ENCODE assay signal across 8 mouse cellular contexts in the genomic region with DNA sequence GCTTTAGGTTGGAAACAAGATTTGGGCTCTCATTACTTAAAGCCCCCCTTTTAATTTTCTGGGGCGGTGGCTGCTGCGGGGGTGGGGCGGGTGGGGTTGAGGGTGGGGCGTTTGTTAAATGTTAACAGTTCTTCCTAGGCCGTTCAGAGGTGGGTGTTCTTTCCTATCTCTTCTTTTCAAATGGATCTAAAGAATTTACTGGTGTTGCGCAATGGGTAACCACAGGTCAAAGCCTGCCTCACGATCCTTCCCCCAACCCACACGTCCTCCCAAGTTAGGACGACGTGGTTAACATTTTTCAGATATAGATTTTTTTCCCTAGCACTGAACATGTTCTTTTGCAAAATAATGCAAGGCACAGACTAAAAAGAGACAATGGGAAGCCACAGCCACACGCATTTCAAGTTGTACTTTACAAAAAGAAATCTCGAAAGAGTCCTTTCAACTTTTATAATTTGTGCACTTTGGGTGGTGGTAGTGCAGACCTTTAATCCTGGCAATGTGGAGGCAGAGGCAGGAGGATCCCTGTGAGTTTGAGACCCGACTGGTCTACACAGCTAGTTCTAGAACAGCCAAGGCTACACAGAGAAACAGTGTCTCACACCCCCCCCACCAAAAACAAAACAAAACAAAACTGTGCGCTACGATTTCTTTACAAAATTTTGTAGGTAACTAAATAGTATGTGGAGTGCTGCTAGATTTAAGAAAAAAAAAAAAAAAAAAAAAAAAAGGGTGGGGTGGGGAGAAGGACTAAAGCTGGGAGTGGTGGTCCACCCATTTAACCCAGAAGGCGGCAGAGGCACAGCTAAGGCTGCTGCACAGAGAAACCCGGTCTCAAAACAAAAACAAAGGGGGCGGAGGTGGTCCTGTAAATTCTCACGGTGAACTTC. TPM values are rescaled to one million over a fixed set of nuclear protein-coding genes. Genes with fewer than 3 reads are reported as not detected.
DNase-seq lines count a peak whose midpoint lies in the region; ATAC-seq and TF ChIP-seq lines count a peak whose summit lies in the region.

No protein-coding gene starts in this region.

- H3K9me3 ChIP-seq in erythroblast, embryonic 14.5 days (ENCODE audit: control insufficient read depth, low read length) = no peaks in the 10 kb centered on the region
- no peaks in the 10 kb centered on the region for H3K9me3 ChIP-seq in CH12.LX (replicated peaks; ENCODE audit: low read length)
- H3K9me3 ChIP-seq in forebrain, embryonic 16.5 days (ENCODE audit: control insufficient read depth, low read length) = no peaks in the 10 kb centered on the region
- H3K9me3 ChIP-seq in liver, embryonic 14.5 days (ENCODE audit: control insufficient read depth, low read length) = no peaks in the 10 kb centered on the region

- no peak for DNase-seq in CH12.LX (ENCODE audit: extremely low read depth)
- peak in 2 of 3 experiments; percentile 57 to 61 for DNase-seq in liver, embryonic 14.5 days (ENCODE audit: low read depth in 3 of 3, low spot score in 3 of 3)
- DNase-seq in embryo, embryonic 11 days = no peak
- DNase-seq in cerebellum, postnatal 25 days = no peak
- DNase-seq in left cerebral cortex, postnatal 36 days (ENCODE audit: low spot score in 2 of 2) = no peak

- WGBS in forebrain, embryonic 16.5 days = 74% methylated on average over 19 of the region's 19 CpGs
- 6% methylated on average over 19 of the region's 19 CpGs for WGBS in liver, embryonic 14.5 days (ENCODE audit: insufficient replicate concordance)

- peak overlapping the region; percentile 82 for H3K4me2 ChIP-seq in CH12.LX (ENCODE audit: insufficient read depth, low read depth, poor library complexity, severe bottlenecking)
- H3K4me2 ChIP-seq in forebrain, embryonic 16.5 days (ENCODE audit: low read length) = peak overlapping the region; percentile 81
- peak overlapping the region; percentile 98 for H3K4me2 ChIP-seq in liver, embryonic 14.5 days (ENCODE audit: low read depth)

- H3K79me2 ChIP-seq in CH12.LX (replicated peaks; ENCODE audit: control insufficient read depth, extremely low read depth, insufficient read depth, poor library complexity, severe bottlenecking) = no peaks in the 10 kb centered on the region

- peaks cover 73% of the 10 kb centered on the region for H3K4me1 ChIP-seq in erythroblast, embryonic 14.5 days (ENCODE audit: control insufficient read depth)
- H3K4me1 ChIP-seq in CH12.LX (ENCODE audit: control insufficient read depth in 1 of 2, insufficient read depth in 2 of 2) = peaks cover 8 to 39% of the 10 kb centered on the region in 2 experiments
- peaks cover 4% of the 10 kb centered on the region for H3K4me1 ChIP-seq in forebrain, embryonic 16.5 days (replicated peaks; ENCODE audit: control insufficient read depth, insufficient read depth, low read length)
- H3K4me1 ChIP-seq in liver, embryonic 14.5 days (replicated peaks; ENCODE audit: control insufficient read depth in 2 of 2, insufficient read depth in 2 of 2, low read length in 1 of 2) = peaks cover 48 to 50% of the 10 kb centered on the region in 2 experiments

- in situ Hi-C loops in CH12.LX (cut with MboI; ENCODE audit: low pct_ligation_motif_present, low pct_unique_long_range_greater_than_20kb, low sequenced_read_pairs) = no loop called here

- H3K27me3 ChIP-seq in erythroblast, embryonic 14.5 days (ENCODE audit: control insufficient read depth) = no peaks in the 10 kb centered on the region
- H3K27me3 ChIP-seq in CH12.LX (replicated peaks) = no peaks in the 10 kb centered on the region
- H3K27me3 ChIP-seq in forebrain, embryonic 16.5 days (replicated peaks; ENCODE audit: control insufficient read depth, insufficient read depth, low read length) = no peaks in the 10 kb centered on the region
- H3K27me3 ChIP-seq in liver, embryonic 14.5 days (ENCODE audit: control insufficient read depth, insufficient read depth, low read length) = no peaks in the 10 kb centered on the region

- ATAC-seq in erythroblast, adult 5-6 weeks (replicated peaks; ENCODE audit: low FRiP score, poor library complexity, severe bottlenecking) = no peak
- ATAC-seq in forebrain, embryonic 16.5 days = peak; percentile 29; the same call in 1 of the 2 replicates
- peak; percentile 57 for ATAC-seq in liver, embryonic 14.5 days (ENCODE audit: insufficient read depth)

- intact Hi-C loops in left cerebral cortex, postnatal 36 days (cut with DNase I) = no loop called here

- H3K36me3 ChIP-seq in erythroblast, embryonic 14.5 days (ENCODE audit: control insufficient read depth) = peaks cover 20% of the 10 kb centered on the region
- no peaks in the 10 kb centered on the region for H3K36me3 ChIP-seq in CH12.LX (replicated peaks in 1 of 2; ENCODE audit: control insufficient read depth in 1 of 2, insufficient read depth in 1 of 2, low read length in 1 of 2)
- H3K36me3 ChIP-seq in forebrain, embryonic 16.5 days (ENCODE audit: control insufficient read depth, insufficient read depth) = no peaks in the 10 kb centered on the region
- H3K36me3 ChIP-seq in liver, embryonic 14.5 days (replicated peaks; ENCODE audit: control insufficient read depth, insufficient read depth, low read depth) = no peaks in the 10 kb centered on the region; the same call in 1 of the 2 replicates

- no peak for TF ChIP-seq EP300 in CH12.LX (IDR thresholded peaks at IDR 0.05; ENCODE audit: low read length)
- peak; percentile 49; the same call in 1 of the 2 replicates for TF ChIP-seq EP300 in liver, embryonic 14.5 days (IDR thresholded peaks at IDR 0.05; ENCODE audit: low read depth)

- TF ChIP-seq POLR2A in CH12.LX (IDR thresholded peaks at IDR 0.05; ENCODE audit: low read depth, low read length) = no peak

- no peak for TF ChIP-seq RAD21 in CH12.LX (IDR thresholded peaks at IDR 0.05; ENCODE audit: low read depth, low read length)

- no peak for TF ChIP-seq CTCF in CH12.LX (conservative IDR thresholded peaks at IDR 0.05 in 1 of 2, IDR thresholded peaks at IDR 0.05 in 1 of 2; ENCODE audit: low read depth in 2 of 2, low read length in 2 of 2)
- no peak for TF ChIP-seq CTCF in liver, embryonic 14.5 days (IDR thresholded peaks at IDR 0.05; ENCODE audit: low read depth)

- no peak overlapping the region for H3K27ac ChIP-seq in CH12.LX (ENCODE audit: insufficient read depth, low read depth)
- H3K27ac ChIP-seq in forebrain, embryonic 16.5 days (ENCODE audit: low read length) = no peak overlapping the region
- peak overlapping the region; percentile 93 for H3K27ac ChIP-seq in liver, embryonic 14.5 days

- H3K9ac ChIP-seq in CH12.LX (ENCODE audit: insufficient read depth, low read depth) = peak overlapping the region; percentile 34
- H3K9ac ChIP-seq in forebrain, embryonic 16.5 days (replicated peaks; ENCODE audit: low read depth, low read length) = no peak overlapping the region
- H3K9ac ChIP-seq in liver, embryonic 14.5 days (replicated peaks) = peak overlapping the region; percentile 88

- dilution Hi-C loops in CH12.LX (cut with MboI; ENCODE audit: extremely low pct_ligation_motif_present, extremely low pct_unique_long_range_greater_than_20kb, low sequenced_read_pairs) = no loop called here

- H3K4me3 ChIP-seq in erythroblast, embryonic 14.5 days (replicated peaks) = peak overlapping the region; percentile 95
- peak overlapping the region; percentile 65 to 88 (median 86) for H3K4me3 ChIP-seq in CH12.LX (replicated peaks in 1 of 3; ENCODE audit: low read depth in 2 of 3, low read length in 2 of 3, poor library complexity in 1 of 3)
- peak overlapping the region; percentile 58 for H3K4me3 ChIP-seq in forebrain, embryonic 16.5 days (replicated peaks; ENCODE audit: low read length)
- H3K4me3 ChIP-seq in liver, embryonic 14.5 days (ENCODE audit: insufficient read depth in 1 of 2, low read depth in 2 of 2, low read length in 2 of 2) = peak overlapping the region; percentile 82 to 87

TF ChIP-seq in CH12.LX, 34 proteins besides CTCF, POLR2A, EP300 and RAD21:
- TF ChIP-seq ZNF384 (IDR thresholded peaks at IDR 0.05; ENCODE audit: low read depth, low read length) (peak; percentile 60; the same call in 1 of the 2 replicates), MYC (IDR thresholded peaks at IDR 0.05; ENCODE audit: low read depth, low read length) (no peak)

RNA-seq across cellular contexts. Expression of a gene that starts 1.3 kb away (rescaled TPM):
- polyA plus RNA-seq in erythroblast, embryonic 14.5 days (2012) = 0.92 and 1.8 TPM in 2 replicates
- 6.5 and 11.3 TPM in 2 replicates for total RNA-seq in erythroblast, adult 5-6 weeks (2015; ENCODE audit: low replicate concordance)
- total RNA-seq in erythroblast, adult 5-6 weeks (2017; ENCODE audit: low replicate concordance) = 5.6 and 9.5 TPM in 2 replicates
- total RNA-seq in CH12.LX (2012; rRNA removed) (12.3 and 16.5 TPM in 2 replicates), CH12.LX (2014; rRNA removed) (11.0 and 13.1 TPM in 2 replicates)
- polyA plus RNA-seq in CH12.LX (2012; ENCODE audit: insufficient read length, low read depth) = 22.5 and 34.9 TPM in 2 replicates
- 3.4 and 4.0 TPM in 2 replicates for polyA plus RNA-seq in forebrain, embryonic 16.5 days (2015; fragmentation: Nextera tagmentation; extraction: Ambion mirVana)
- 13.5 and 20.5 TPM in 2 replicates for polyA plus RNA-seq in liver, embryonic 14.5 days (2012; rRNA removed)
- 30.5 and 31.4 TPM in 2 replicates for polyA plus RNA-seq in liver, embryonic 14.5 days (2014; fragmentation: Nextera tagmentation; extraction: Ambion mirVana)
- 1 to 10 TPM; 1.6 to 1.8 TPM for total RNA-seq in left cerebral cortex, postnatal 36 days (2021)

RNA-seq across cellular contexts. Expression of a gene that starts 52.6 kb away (rescaled TPM):
- not detected in 2 replicates for polyA plus RNA-seq in erythroblast, embryonic 14.5 days (2012)
- total RNA-seq in erythroblast, adult 5-6 weeks (2015; ENCODE audit: low replicate concordance) = 3.3 and 4.4 TPM in 2 replicates
- total RNA-seq in erythroblast, adult 5-6 weeks (2017; ENCODE audit: low replicate concordance) = 3.9 and 4.2 TPM in 2 replicates
- total RNA-seq in CH12.LX (2012; rRNA removed) (3.2 and 4.7 TPM in 2 replicates), CH12.LX (2014; rRNA removed) (5.2 and 5.7 TPM in 2 replicates)
- 5.7 and 5.8 TPM in 2 replicates for polyA plus RNA-seq in CH12.LX (2012; ENCODE audit: insufficient read length, low read depth)
- polyA plus RNA-seq in forebrain, embryonic 16.5 days (2015; fragmentation: Nextera tagmentation; extraction: Ambion mirVana) = 14.0 and 15.0 TPM in 2 replicates
- 2.1 and 2.6 TPM in 2 replicates for polyA plus RNA-seq in liver, embryonic 14.5 days (2012; rRNA removed)
- 4.4 and 4.6 TPM in 2 replicates for polyA plus RNA-seq in liver, embryonic 14.5 days (2014; fragmentation: Nextera tagmentation; extraction: Ambion mirVana)
- 10 to 100 TPM; 23.8 to 26.1 TPM for total RNA-seq in left cerebral cortex, postnatal 36 days (2021)

Comparison
In these comparisons a context has a peak if more than half of its experiments do, and no peak if none do; other contexts are left out.
1. DNase-seq: peak in liver, embryonic 14.5 days (2 of 3); none in CH12.LX (single experiment), embryo, embryonic 11 days (single experiment), cerebellum, postnatal 25 days (0 of 2) and left cerebral cortex, postnatal 36 days (0 of 2).
2. Peak in every context shown above with its lines, with median percentiles within 50 percentile points of each other: H3K4me3 ChIP-seq and H3K4me2 ChIP-seq.